Mouse (Mus musculus) intestine, embryonic 15.5 days (tissue): ENCODE measurements around the gene Ppfibp1. TPM values are rescaled to one million over a fixed set of nuclear protein-coding genes. Genes with fewer than 3 reads are reported as not detected.
"Not testable (repeated sequence)": the region's sequence is repeated elsewhere in the genome, so short reads cannot be mapped to it uniquely, and the experiment has no call there.

Source experiments
- ATAC-seq: fragments of 200-750 bp; cut with Nextera tagmentation; 2 replicates; pipeline ENCODE4 v1.8.0; 2017; ENCODE audit warnings: moderate TSS enrichment, moderate library complexity
- H3K27ac ChIP-seq: fragments of 300-500 bp; sonication (generic); 2 replicates; pipeline ENCODE4 v1.5.1; 2015; ENCODE audit warnings: mild to moderate bottlenecking, inconsistent platforms
- H3K27me3 ChIP-seq: fragments of 300-500 bp; sonication (generic); replicated peaks from 2 replicates; pipeline ENCODE4 v1.6.1; 2015; ENCODE audit warnings: inconsistent platforms
- H3K36me3 ChIP-seq: fragments of 300-500 bp; sonication (generic); 2 replicates; pipeline ENCODE4 v1.6.1; 2015; ENCODE audit warnings: inconsistent platforms
- H3K4me1 ChIP-seq: fragments of 300-500 bp; sonication (generic); replicated peaks from 2 replicates; pipeline ENCODE4 v1.6.1; 2015; ENCODE audit warnings: inconsistent platforms
- H3K4me2 ChIP-seq: fragments of 300-500 bp; sonication (generic); replicated peaks from 2 replicates; pipeline ENCODE4 v1.6.1; 2015; ENCODE audit warnings: mild to moderate bottlenecking, inconsistent platforms
- H3K4me3 ChIP-seq: fragments of 300-500 bp; sonication (generic); replicated peaks from 2 replicates; pipeline ENCODE4 v1.5.1; 2015; ENCODE audit warnings: inconsistent platforms
- H3K9ac ChIP-seq: fragments of 300-500 bp; sonication (generic); 2 replicates; pipeline ENCODE4 v1.6.1; 2015; ENCODE audit warnings: inconsistent platforms
- H3K9me3 ChIP-seq: fragments of 300-500 bp; sonication (generic); 2 replicates; pipeline ENCODE4 v1.6.1; 2016; ENCODE audit warnings: inconsistent platforms
- WGBS: fragments of 180-500 bp; shearing (Covaris S2); methylation state at CpG from one replicate; pipeline ENCODE4 v1.1.7; 2015; 5-methylcytosine and 5-hydroxymethylcytosine counted together
- polyA plus RNA-seq: library from polyadenylated mRNA; unstranded; fragments of >200 nt; fragmentation: Nextera tagmentation; extraction: Ambion mirVana; gene quantifications from 2 replicates; pipeline ENCODE4 v1.2.1, GENCODE M21; 2015

Gene Ppfibp1
- polyA plus RNA-seq, 1 experiment from 2014 or later, result 41.5 TPM

DNA sequence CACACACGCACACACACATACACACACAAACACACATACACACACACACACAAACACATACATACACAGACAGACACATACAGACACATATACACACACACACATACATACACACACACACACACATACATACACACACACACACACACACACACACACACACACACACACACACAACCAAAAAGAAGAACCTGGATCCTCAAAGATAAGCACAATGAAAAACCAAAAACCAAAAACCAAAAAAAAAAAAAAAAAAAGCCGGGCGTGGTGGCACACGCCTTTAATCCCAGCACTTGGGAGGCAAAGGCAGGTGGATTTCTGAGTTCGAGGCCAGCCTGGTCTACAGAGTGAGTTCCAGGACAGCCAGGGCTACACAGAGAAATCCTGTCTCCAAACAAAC, 23.9 kb upstream of the Ppfibp1 start:
- H3K36me3 ChIP-seq, H3K4me1 ChIP-seq, H3K27ac ChIP-seq, ATAC-seq, H3K4me2 ChIP-seq, H3K4me3 ChIP-seq, H3K9me3 ChIP-seq, H3K9ac ChIP-seq, H3K27me3 ChIP-seq: not testable (repeated sequence)
- 95% methylated on average over 3 of the region's 5 CpGs for WGBS

DNA sequence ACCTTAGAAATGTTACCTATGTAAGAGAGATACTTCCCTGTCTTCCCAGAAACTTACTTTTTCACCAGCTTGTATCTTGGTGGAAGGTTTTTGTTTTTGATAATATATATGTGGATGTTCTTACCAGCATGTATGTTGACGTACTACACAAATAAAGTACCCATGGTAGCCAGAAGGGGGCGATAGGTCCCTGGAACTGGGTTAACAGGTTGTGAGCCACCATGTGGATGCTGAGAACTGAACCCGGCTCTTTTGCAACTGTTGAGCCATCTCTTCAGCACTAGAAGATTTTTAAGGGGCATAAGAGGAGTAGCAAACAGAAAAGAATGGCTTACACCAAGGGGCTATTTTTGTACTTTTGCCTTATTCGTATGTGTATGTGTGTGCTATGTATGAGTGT, 22.6 kb upstream of the Ppfibp1 start:
- ATAC-seq, result no peak

DNA sequence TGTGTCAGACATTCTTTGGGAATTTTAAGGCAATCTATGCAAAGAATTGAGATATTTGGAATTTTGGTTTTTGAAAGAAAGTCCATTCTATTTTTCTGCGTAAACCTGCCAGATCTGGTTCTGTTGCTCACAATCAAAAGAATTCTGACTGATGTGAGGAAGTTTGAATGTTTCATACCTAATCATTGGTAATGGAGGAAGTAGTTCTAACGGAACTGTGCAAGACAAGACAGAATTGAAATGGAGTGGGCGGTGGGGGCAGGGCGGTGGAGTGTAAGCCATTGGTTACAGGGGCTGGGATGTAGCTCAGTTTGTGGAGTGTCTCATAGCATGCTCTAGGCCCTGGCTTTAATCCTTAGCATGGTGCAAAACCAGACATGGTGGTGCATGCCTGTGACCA, 16.3 kb upstream of the Ppfibp1 start:
- Histone ChIP-seq H3K4me2 (no peak overlapping the region), H3K27me3 (no peaks in the 10 kb centered on the region), H3K9ac (no peak overlapping the region), H3K4me3 (no peak overlapping the region), H3K9me3 (no peaks in the 10 kb centered on the region), H3K27ac (no peak overlapping the region), H3K36me3 (no peaks in the 10 kb centered on the region), H3K4me1 (no peaks in the 10 kb centered on the region)
- ATAC-seq, result no peak
- WGBS, result 86% methylated on average over 4 of the region's 4 CpGs

More for the DNA sequence above, 22.6 kb upstream of the Ppfibp1 start:
- H3K4me1 ChIP-seq, result no peaks in the 10 kb centered on the region
- H3K36me3 ChIP-seq, result no peaks in the 10 kb centered on the region
- H3K4me2 ChIP-seq, result no peak overlapping the region
- no peaks in the 10 kb centered on the region for H3K27me3 ChIP-seq
- H3K9me3 ChIP-seq, result no peaks in the 10 kb centered on the region
- 81% methylated on average over 4 of the region's 4 CpGs for WGBS
- H3K27ac ChIP-seq, result no peak overlapping the region
- H3K9ac ChIP-seq, result no peak overlapping the region
- no peak overlapping the region for H3K4me3 ChIP-seq

DNA sequence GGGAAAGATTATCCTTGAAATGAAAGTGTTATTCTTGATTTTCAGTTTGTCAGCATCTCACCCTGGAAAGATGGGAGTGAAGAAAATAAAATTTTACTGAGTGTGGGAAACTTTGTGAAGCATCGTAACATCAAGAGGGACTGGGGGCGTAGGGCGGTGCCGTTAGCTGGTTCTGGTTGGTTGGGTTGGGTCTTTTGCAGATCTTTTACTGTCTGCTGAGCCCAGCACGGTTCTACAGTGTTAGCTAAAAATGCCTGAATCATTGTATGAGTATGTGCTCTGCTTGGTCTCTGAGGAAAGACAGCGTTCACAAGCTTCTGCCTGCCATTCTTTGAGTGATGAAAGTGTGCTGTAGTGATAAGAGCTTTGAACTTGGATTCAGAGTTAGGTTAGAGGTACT, 13.9 kb upstream of the Ppfibp1 start:
- Histone ChIP-seq H3K9me3 (no peaks in the 10 kb centered on the region), H3K27me3 (no peaks in the 10 kb centered on the region), H3K36me3 (no peaks in the 10 kb centered on the region), H3K4me3 (no peak overlapping the region), H3K9ac (no peak overlapping the region), H3K27ac (no peak overlapping the region), H3K4me2 (no peak overlapping the region), H3K4me1 (no peaks in the 10 kb centered on the region)
- WGBS, result 84% methylated on average over 6 of the region's 6 CpGs
- ATAC-seq, result no peak

DNA sequence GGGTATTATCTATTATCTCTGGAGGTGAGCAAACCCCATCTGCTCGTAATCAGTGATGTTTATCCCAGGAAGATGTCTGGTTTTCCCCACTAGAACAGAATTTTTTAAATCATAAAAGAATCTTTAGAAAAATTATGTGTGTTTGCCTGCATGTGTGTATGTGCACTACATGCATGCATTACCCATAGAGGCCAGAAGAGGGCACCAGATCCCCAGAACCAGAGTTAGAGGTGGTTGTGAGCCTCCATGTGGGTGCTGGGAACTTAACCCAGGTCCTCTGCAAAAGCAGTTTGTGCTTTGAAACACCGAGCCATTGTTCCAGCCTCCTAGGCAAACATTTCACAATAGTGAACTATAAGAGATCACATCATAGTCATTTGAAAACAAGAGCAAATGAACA, 11.5 kb upstream of the Ppfibp1 start:
- no peaks in the 10 kb centered on the region for H3K36me3 ChIP-seq
- H3K9ac ChIP-seq, result no peak overlapping the region
- H3K4me2 ChIP-seq, result no peak overlapping the region
- H3K9me3 ChIP-seq, result no peaks in the 10 kb centered on the region
- H3K27me3 ChIP-seq, result no peaks in the 10 kb centered on the region
- H3K4me3 ChIP-seq, result no peak overlapping the region
- no peak for ATAC-seq
- 86% methylated on average over 2 of the region's 2 CpGs for WGBS
- no peak overlapping the region for H3K27ac ChIP-seq
- H3K4me1 ChIP-seq, result no peaks in the 10 kb centered on the region

DNA sequence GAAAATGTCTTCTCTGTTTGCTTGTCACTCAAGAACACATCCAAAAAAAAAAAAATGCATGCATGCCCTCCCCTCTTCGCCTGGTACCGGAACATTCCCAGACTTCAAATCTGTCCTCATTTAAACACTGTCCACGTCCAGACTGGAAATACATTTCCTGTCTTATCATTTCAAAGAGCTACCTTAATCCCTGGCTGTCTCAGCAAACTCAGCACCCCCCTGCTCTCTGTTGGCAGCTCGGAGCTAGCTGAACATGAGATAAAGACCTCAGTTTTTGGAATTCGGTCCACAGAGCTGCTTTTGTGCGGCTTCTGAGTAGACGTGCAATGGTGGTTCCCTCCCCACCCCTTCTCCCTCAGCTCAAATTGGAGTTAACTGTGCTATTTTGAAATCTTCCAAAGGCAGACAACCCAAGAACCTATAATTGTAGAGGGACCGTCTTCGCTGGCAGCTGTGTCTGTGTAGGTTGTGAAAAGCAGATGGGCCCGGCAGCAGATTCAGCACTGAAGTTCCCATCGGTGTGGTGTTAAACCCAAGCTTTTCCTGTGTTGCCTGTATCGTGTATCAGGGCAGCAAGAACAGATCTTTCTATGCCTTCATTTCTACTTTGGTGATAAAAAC, 10.8 kb upstream of the Ppfibp1 start:
- H3K4me1 ChIP-seq, result 0 out of 2 replicates have a peak, but pooled peaks cover 1% of the 10 kb centered on the region
- WGBS, result 85% methylated on average over 12 of the region's 12 CpGs
- no peak for ATAC-seq

DNA sequence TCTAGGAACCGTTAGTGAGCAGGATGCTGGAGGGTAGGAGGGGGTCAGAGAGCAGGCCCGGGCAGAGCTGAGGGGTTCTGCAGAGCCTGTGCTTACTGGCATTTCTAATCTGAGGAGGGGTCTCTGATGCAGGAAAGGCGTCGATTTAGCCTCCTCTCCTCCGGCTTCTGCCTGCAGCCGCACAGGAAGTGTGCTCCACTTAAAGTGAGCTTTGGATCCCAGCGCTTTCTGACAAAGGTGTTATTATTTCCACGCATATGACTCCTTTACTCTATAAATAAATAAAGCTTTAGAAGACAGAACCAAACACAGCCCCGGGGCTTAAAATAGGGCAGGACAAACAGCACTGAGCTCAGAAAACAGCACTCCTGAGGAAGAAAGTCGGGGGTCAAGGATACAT, 9.4 kb upstream of the Ppfibp1 start:
- Histone ChIP-seq H3K9ac (no peak overlapping the region), H3K4me1 (0 out of 2 replicates have a peak, but pooled peaks cover 6% of the 10 kb centered on the region), H3K9me3 (no peaks in the 10 kb centered on the region), H3K27ac (no peak overlapping the region), H3K27me3 (no peaks in the 10 kb centered on the region), H3K4me2 (no peak overlapping the region), H3K4me3 (no peak overlapping the region), H3K36me3 (no peaks in the 10 kb centered on the region)
- 44% methylated on average over 10 of the region's 10 CpGs for WGBS
- ATAC-seq, result no peak

More for the DNA sequence above, 10.8 kb upstream of the Ppfibp1 start:
- Histone ChIP-seq H3K9me3 (no peaks in the 10 kb centered on the region), H3K36me3 (no peaks in the 10 kb centered on the region), H3K27ac (no peak overlapping the region), H3K27me3 (no peaks in the 10 kb centered on the region), H3K9ac (no peak overlapping the region), H3K4me3 (no peak overlapping the region), H3K4me2 (no peak overlapping the region)

DNA sequence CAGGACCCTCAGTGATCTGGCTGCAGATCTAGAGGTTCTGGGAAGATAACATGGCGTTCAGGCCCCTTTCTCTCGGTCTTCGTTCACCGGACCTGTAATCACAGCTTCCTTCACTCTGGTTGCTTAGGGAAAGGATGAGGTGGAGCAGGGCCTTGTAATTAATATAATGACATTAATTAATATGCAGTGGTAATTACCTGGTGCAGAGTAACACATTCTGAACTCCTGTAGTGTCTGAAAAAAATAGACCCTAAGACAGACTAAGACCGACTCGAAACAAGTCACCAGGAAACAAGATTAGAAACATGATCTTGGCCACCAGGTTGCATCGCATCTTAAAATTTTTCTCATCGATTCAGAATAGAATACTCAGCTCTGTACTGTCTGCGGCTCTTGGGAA, 8.4 kb upstream of the Ppfibp1 start:
- Histone ChIP-seq H3K4me1 (0 out of 2 replicates have a peak, but pooled peaks cover 6% of the 10 kb centered on the region), H3K4me2 (no peak overlapping the region), H3K9ac (no peak overlapping the region), H3K4me3 (no peak overlapping the region), H3K36me3 (no peaks in the 10 kb centered on the region), H3K9me3 (no peaks in the 10 kb centered on the region), H3K27ac (no peak overlapping the region), H3K27me3 (no peaks in the 10 kb centered on the region)
- ATAC-seq, result no peak
- 94% methylated on average over 9 of the region's 9 CpGs for WGBS

DNA sequence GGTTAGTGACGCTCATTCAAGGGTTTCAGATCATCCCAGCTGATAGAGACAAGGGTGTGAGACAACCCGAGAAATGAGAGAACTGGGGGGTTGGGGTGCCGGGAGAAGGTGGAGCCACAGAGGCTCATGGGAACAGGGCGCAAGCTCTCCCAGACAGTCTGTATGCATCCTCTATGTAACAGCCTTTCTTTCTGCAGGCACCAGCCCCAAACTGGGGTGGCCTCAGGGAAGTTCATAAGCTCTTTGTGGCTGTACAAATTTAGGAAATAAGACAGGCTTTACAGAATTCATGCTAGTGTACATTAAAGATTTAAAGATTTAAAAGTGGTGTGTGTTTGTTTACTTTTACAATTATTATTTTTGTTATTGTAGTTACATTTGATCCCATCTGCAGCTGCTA, 8.0 kb upstream of the Ppfibp1 start:
- H3K9ac ChIP-seq, result no peak overlapping the region
- no peaks in the 10 kb centered on the region for H3K27me3 ChIP-seq
- ATAC-seq, result no peak
- H3K4me3 ChIP-seq, result no peak overlapping the region
- H3K27ac ChIP-seq, result no peak overlapping the region
- whole genome bisulfite sequencing, result 75% methylated on average over 4 of the region's 4 CpGs
- H3K4me1 ChIP-seq, result 0 out of 2 replicates have a peak, but pooled peaks cover 6% of the 10 kb centered on the region
- H3K4me2 ChIP-seq, result no peak overlapping the region
- no peaks in the 10 kb centered on the region for H3K9me3 ChIP-seq
- no peaks in the 10 kb centered on the region for H3K36me3 ChIP-seq

DNA sequence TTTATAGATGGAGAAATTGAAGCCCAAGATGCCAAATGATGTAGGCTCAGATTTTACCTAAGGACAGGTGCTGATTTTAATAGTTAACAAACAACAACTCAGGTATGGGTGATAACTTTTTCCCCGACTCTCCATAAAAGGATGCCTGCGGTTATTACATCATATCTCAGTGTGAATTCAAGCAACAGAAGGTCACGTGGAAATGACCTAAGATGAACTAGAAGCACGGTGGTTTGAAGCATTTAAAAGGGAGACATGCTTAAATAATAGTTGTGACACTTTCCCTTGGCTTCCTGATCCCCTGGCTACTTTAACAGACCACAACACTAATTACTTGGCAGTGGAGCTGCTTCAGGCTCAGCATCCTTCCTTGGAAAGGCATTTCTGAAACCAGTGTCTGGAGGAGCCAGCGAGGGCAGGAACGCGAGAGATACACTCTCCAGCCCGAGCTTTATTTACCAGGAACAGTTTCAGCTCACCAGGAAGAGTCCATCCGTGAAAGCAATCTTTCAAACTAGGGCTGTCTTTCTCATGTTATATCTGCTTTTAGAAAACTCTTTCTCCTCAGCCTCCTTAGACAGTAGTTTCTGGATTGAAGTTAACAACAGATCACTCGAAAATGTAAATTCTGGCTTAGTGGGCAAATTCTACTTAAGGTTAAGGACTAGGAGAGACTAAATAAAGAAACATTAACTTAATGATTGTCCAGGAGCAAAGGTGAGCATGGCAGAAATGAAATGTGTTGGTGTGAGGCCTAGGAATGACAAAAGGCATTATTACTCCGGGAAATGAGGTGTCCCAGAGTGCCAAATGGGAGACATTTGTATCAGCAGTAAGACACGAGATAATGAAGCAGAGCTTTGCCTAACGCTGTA, 6.2 kb upstream of the Ppfibp1 start:
- H3K9me3 ChIP-seq, result no peaks in the 10 kb centered on the region
- H3K4me1 ChIP-seq, result 0 out of 2 replicates have a peak, but pooled peaks cover 6% of the 10 kb centered on the region
- no peaks in the 10 kb centered on the region for H3K27me3 ChIP-seq
- no peak overlapping the region for H3K9ac ChIP-seq
- H3K4me2 ChIP-seq, result no peak overlapping the region
- H3K4me3 ChIP-seq, result no peak overlapping the region
- no peaks in the 10 kb centered on the region for H3K36me3 ChIP-seq
- ATAC-seq, result no peak
- H3K27ac ChIP-seq, result no peak overlapping the region
- WGBS, result 47% methylated on average over 13 of the region's 13 CpGs

DNA sequence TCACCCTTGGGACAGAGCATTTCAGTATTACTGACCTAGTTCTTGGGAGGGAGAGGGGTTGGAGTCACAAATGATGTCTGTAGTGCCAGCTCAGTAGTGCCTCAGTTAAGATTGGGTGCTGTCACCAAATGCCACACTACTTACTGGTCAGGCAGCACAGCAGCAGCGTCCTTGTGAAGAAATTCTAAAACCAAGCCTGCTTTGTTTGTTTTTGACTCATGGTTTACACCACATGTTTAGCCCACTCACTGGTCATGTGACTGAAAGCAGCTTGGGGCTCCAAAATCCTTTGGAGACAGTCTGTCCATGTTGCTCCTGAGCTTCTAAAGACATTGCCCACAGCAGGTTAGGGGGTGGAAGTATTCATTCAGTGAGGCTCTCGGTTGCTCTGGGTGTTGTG, 4.9 kb upstream of the Ppfibp1 start:
- Histone ChIP-seq H3K4me3 (no peak overlapping the region), H3K27ac (no peak overlapping the region), H3K4me2 (no peak overlapping the region), H3K36me3 (no peaks in the 10 kb centered on the region), H3K4me1 (0 out of 2 replicates have a peak, but pooled peaks cover 6% of the 10 kb centered on the region), H3K27me3 (no peaks in the 10 kb centered on the region), H3K9ac (no peak overlapping the region), H3K9me3 (no peaks in the 10 kb centered on the region)
- 76% methylated on average over 2 of the region's 2 CpGs for WGBS
- no peak for ATAC-seq

DNA sequence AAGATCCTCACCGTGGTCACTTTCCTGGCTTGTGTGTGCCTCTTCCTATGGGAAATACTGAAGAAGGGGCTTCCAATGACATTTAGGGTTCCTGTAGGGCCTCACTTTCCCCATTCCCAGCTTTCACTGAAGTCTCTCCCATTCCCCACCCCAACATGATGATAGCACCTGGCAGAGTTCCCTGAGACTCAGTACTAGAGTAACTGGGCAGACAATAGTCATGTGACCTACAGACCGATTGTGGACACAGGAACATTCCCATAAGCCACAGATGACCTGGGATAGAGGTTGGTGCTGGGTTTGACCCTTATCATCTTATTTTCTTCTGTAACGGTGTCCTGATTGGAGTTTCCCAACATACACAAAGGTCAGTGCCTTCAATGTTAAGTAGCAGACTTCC, 4.1 kb upstream of the Ppfibp1 start:
- Histone ChIP-seq H3K4me3 (no peak overlapping the region), H3K4me1 (peaks cover 8% of the 10 kb centered on the region), H3K27me3 (no peaks in the 10 kb centered on the region), H3K27ac (no peak overlapping the region), H3K36me3 (no peaks in the 10 kb centered on the region), H3K4me2 (no peak overlapping the region), H3K9ac (no peak overlapping the region), H3K9me3 (no peaks in the 10 kb centered on the region)
- WGBS, result 82% methylated on average over 3 of the region's 3 CpGs
- no peak for ATAC-seq

DNA sequence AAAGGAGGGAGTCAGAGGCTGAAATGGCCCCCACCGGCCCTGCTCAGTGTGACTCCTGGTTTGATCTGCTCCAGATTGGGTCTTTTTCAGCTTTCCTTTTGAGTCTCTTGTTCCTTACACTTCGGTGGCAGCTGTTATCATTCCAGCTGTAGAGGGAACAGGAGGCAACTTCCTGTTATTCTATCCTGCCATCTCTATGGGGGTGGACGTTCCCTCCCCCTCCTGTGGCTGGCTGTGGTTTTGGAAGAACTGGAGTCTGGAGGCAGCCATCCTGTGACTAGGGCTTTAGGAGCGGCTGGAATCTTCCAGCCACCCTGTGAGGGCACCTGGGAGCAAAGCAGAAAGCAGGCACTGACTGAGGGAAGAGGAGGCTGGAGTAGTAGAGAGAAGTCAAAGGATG, 3.4 kb upstream of the Ppfibp1 start:
- Histone ChIP-seq H3K4me2 (no peak overlapping the region), H3K36me3 (no peaks in the 10 kb centered on the region), H3K9ac (no peak overlapping the region), H3K27me3 (no peaks in the 10 kb centered on the region), H3K4me1 (peaks cover 13% of the 10 kb centered on the region), H3K27ac (no peak overlapping the region), H3K4me3 (no peak overlapping the region), H3K9me3 (no peaks in the 10 kb centered on the region)
- WGBS, result 20% methylated on average over 4 of the region's 4 CpGs
- ATAC-seq, result no peak
